Mouse (Mus musculus) limb, embryonic 10.5 days (tissue): ENCODE data around the gene Ank2. TPM values are rescaled to one million over a fixed set of nuclear protein-coding genes. Genes with fewer than 3 reads are reported as not detected.
"Not testable (repeated sequence)": the region's sequence is repeated elsewhere in the genome, so short reads cannot be mapped to it uniquely, and the experiment has no call there.

Experiments
- DNase-seq: peaks from one replicate; pipeline ENCODE4 v3.0.0-alpha.2; 2017; ENCODE audit warnings: low spot score
- H3K27ac ChIP-seq: fragments of 300-500 bp; sonication (generic); 2 replicates; pipeline ENCODE4 v1.5.1; 2016; ENCODE audit warnings: mild to moderate bottlenecking
- H3K27me3 ChIP-seq: fragments of 300-500 bp; sonication (generic); 2 replicates; pipeline ENCODE4 v1.6.1; 2016; ENCODE audit warnings: low read depth, mild to moderate bottlenecking; ENCODE audit not compliant: poor library complexity, severe bottlenecking
- H3K36me3 ChIP-seq: fragments of 300-500 bp; sonication (generic); 2 replicates; pipeline ENCODE4 v1.6.1; 2016; ENCODE audit warnings: mild to moderate bottlenecking, moderate library complexity
- H3K4me1 ChIP-seq: fragments of 300-500 bp; sonication (generic); 2 replicates; pipeline ENCODE4 v1.6.1; 2016
- H3K4me3 ChIP-seq: fragments of 300-500 bp; sonication (generic); 2 replicates; pipeline ENCODE4 v1.5.1; 2016; ENCODE audit warnings: mild to moderate bottlenecking, moderate library complexity
- H3K9me3 ChIP-seq: fragments of 300-500 bp; sonication (generic); replicated peaks from 2 replicates; pipeline ENCODE4 v1.6.1; 2016; ENCODE audit warnings: mild to moderate bottlenecking
- WGBS: fragments of 180-500 bp; shearing (Covaris S2); methylation state at CpG from one replicate; pipeline ENCODE4 v1.1.7; 2016; 5-methylcytosine and 5-hydroxymethylcytosine counted together
- polyA plus RNA-seq: library from polyadenylated mRNA; unstranded; fragments of >200 nt; fragmentation: Nextera tagmentation; extraction: Ambion mirVana; gene quantifications from 2 replicates; pipeline ENCODE4 v1.2.1, GENCODE M21; 2016

Gene Ank2
- polyA plus RNA-seq, 1 experiment from 2014 or later = 15.3 TPM

DNA sequence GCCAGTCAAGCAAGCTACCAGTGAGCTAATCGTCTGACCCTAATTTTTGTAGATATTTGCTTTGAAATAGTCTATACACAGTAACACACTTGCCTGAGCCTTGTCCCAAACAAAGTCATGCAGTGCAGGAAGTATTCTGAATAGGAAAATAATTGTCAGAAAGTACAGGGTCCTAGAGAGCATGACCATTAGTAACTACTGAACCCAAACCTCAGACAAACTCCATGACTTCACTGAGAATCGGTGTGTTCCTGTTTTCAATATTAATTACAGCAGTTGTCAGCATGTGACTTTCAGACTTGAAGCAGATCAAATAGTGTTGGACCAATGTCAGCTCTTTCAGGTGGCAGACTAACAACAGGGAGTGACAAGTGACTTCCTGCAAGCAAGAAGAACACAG is 14.5 kb upstream of the Ank2 start:
- H3K36me3 ChIP-seq = no peaks in the 10 kb centered on the region
- no peaks in the 10 kb centered on the region for H3K27me3 ChIP-seq
- no peaks in the 10 kb centered on the region for H3K9me3 ChIP-seq
- H3K27ac ChIP-seq = no peak overlapping the region
- H3K4me3 ChIP-seq = no peak overlapping the region
- no peak for DNase-seq
- H3K4me1 ChIP-seq = no peaks in the 10 kb centered on the region
- WGBS = 80% methylated on average over 2 of the region's 2 CpGs

DNA sequence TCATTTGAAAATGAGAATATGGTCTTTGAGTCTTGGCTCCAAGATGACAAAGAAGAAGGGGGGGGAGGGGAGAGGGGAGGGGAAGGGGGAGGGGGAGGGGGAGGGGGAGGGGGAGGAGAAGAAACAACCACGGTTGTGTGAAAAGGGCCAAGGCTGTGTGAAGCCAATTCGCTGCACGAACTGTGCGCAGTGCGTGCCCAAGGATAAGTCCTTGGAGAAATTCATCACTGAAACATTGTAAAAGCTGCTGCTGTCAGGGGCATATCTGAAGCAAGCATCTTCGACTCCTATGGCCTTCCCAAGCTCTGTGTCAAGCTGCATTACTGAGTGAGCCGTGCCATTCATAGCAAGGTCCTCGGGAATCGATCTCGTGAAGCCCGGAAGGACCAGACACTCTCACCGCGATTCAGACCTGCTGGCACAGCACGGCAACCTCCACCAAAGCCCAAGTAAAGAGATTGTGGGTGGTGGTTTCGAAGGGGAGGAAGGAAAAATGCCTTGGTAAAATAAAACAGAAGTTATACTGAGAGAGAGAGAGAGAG is 13.7 kb upstream of the Ank2 start:
- Histone ChIP-seq H3K36me3 (no peaks in the 10 kb centered on the region), H3K27me3 (no peaks in the 10 kb centered on the region), H3K4me3 (no peak overlapping the region), H3K27ac (no peak overlapping the region), H3K4me1 (no peaks in the 10 kb centered on the region), H3K9me3 (no peaks in the 10 kb centered on the region)
- 76% methylated on average over 15 of the region's 15 CpGs for WGBS
- no peak for DNase-seq

DNA sequence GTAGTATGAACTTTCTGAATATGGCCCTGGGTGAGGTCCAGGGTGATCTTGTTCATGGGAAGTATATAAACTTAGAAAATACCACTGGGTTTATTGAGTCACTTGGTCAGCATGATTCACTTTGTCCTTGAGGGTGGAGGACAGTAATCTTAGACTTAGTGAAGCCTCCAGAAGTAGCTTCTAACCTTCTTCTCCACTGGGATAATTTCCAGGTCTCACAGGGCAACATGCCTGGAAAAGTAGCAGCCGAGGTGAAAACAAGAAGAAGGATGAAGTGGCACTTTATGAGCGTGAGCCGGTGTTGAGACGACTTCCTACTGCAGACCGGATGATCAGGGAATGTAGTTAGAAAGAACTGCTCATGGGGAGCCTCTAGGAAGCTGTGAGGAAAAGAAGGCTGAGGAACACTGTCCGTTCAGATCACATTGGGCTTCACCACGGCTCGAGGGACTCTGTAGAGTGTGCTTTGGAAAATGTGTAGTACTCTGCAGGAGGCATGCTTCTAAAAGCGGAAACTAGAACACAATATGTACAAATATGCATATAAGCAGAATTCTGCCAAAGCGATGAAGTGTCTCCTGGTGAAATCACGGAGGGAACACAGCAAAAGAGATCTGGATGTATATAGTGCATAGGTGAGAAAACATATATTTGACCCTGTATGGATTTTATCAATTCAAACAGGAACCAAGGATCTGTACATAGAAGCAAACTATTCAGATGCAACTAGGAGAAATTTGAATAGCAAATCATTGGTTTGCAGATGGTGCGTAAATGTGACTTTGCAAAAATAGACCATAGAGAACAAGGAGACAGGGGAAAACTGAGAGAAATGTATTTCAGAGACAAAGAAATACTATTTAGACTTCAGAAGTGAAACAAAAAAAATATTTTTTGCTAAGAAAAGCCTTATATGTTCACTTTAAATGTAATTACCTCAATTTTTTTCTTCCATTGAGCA is 12.9 kb upstream of the Ank2 start:
- Histone ChIP-seq H3K9me3 (no peaks in the 10 kb centered on the region), H3K4me1 (no peaks in the 10 kb centered on the region), H3K36me3 (no peaks in the 10 kb centered on the region), H3K4me3 (no peak overlapping the region), H3K27ac (no peak overlapping the region), H3K27me3 (no peaks in the 10 kb centered on the region)
- no peak for DNase-seq
- WGBS = 84% methylated on average over 12 of the region's 12 CpGs

DNA sequence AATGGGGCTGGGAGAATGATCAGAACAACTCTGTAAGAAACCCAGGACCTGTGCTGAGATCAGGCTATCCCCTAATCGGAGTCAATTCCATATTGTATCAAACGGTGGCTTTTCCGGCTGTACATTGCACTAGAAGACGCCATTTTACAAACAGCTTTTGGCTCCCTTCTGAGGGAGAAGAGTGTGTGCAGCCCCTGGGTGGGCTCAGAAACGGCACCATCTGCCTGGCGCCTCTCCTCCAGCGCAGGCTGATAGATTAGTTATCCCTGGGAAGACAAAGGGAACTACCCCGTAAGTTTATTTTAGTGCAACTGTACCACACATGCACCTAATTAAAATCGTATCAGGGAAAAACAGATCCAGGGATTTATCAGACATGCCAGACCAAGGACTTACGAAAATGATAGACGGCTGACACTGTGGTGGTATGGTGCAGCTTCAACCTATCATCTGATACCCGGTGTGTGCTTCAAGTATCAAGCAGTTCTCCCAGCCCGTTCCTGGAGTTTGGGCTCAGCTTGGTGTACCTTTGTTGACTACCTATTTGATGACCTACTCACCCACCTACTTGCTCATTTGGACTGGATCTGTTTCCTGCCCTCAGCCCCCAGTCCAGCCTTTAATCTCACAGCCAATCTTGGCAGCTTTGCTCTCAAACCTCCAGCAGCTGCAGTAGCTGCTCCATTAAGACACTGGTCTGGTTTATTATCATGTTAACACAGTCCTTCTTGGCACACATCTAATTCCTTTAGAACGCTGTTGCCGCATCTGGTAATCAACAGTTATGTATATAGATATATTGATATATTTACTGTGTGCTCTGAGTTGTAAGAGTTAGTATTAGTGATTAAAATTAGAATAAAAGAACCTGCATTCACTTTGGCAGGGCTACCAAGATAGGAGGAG is 9.0 kb upstream of the Ank2 start:
- H3K4me1 ChIP-seq = no peaks in the 10 kb centered on the region
- no peaks in the 10 kb centered on the region for H3K27me3 ChIP-seq
- H3K36me3 ChIP-seq = no peaks in the 10 kb centered on the region
- H3K27ac ChIP-seq = no peak overlapping the region
- WGBS = 73% methylated on average over 15 of the region's 15 CpGs
- H3K4me3 ChIP-seq = no peak overlapping the region
- H3K9me3 ChIP-seq = no peaks in the 10 kb centered on the region
- no peak for DNase-seq

DNA sequence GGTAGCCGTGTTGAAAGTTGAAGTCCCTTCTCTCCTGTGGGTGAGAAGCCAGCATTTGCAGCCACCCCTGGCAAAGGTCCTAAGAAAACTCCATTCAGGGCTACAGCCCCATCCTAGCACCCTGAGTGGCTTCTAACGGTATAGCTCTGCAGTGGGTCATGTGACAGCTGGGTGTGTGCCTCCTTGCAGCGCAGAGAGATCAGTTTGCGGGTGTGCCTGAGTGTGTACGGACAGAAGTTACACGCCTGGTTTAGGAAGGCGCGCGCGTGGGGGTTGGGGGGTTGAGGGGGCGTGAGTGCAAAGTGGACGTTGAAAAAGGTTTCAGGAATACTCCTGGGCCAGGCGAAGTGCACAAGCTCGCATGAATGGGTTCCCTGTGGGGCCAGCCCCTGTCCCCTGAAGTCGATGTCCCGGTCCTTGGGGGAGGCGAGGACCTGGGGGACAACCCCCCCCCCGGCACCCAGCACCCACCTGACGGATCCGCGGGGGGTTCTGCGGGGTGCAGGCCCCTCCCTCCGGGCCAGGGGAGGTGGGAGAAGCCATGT is 881 bp downstream of the Ank2 start:
- Histone ChIP-seq H3K27me3 (peaks cover 43% of the 10 kb centered on the region), H3K36me3 (no peaks in the 10 kb centered on the region), H3K9me3 (no peaks in the 10 kb centered on the region), H3K27ac (peak overlapping the region; percentile 69), H3K4me3 (peak overlapping the region; percentile 65), H3K4me1 (peaks cover 14% of the 10 kb centered on the region)
- peak; percentile 51 for DNase-seq
- WGBS = under 1% methylated on average over 23 of the region's 23 CpGs

DNA sequence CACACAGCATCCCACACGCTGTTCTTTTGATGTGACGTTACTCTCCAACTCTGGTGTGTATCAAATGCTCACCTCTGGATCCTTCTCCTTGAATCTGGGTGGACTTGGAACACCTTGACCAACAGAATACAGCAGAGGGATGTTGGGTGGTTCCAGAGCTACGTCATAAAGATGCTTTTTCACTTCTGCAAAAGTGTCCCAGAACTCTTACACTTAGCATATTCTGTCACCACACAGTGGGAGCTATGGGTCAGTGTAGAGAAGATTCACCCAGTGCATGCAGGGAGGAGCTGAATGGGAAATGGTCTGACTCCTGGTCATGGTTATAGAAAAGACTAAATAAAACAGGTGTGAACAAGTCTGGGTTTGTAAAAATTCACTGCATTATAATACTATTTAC is 6.5 kb downstream of the Ank2 start:
- peaks cover 5% of the 10 kb centered on the region for H3K27me3 ChIP-seq
- H3K36me3 ChIP-seq = no peaks in the 10 kb centered on the region
- H3K4me3 ChIP-seq = no peak overlapping the region
- H3K27ac ChIP-seq = no peak overlapping the region
- WGBS = 84% methylated on average over 3 of the region's 3 CpGs
- DNase-seq = no peak
- H3K9me3 ChIP-seq = no peaks in the 10 kb centered on the region
- no peaks in the 10 kb centered on the region for H3K4me1 ChIP-seq

DNA sequence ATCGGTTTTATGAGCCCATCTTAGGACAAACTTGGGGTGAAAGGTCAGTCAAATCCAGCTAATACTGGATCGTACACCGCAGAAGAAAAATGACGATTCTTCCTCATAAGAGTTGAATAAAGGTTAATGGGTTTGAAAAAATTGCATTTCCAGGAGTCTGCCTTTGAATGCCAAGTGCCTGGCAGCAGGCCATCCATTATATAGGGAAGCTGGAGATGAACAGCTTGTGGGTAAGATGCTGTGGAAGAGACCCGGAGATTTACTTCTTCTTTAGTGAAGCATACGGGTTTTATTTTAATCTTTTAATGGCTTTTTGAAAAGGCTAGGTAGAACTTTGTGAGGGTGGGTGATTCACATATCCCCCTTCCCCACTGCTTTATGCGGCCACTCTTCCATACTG is 11.8 kb downstream of the Ank2 start:
- WGBS = 85% methylated on average over 7 of the region's 7 CpGs
- no peak overlapping the region for H3K4me3 ChIP-seq

DNA sequence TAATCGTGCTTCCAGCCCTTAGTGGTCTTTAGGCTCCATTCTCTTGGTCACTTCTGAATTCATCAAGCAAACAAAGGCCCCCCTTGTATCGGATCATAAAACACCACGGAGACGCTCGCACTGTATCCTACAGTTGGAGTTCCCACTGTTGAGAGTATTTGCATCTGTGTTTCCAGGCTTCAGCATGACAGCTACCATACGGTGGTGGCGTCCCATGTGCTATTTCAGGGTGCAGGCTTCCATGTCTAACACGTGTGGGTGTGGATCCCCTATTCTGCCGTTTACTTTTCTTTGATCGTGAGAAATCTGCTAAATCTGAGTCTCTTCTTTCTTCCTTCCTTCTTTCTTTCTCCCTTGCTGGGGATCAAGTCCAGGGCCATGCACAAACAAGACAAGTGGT is 14.0 kb downstream of the Ank2 start:
- Histone ChIP-seq H3K27me3 (no peaks in the 10 kb centered on the region), H3K27ac (no peak overlapping the region), H3K4me3 (no peak overlapping the region), H3K4me1 (no peaks in the 10 kb centered on the region), H3K36me3 (no peaks in the 10 kb centered on the region), H3K9me3 (no peaks in the 10 kb centered on the region)
- DNase-seq = no peak
- WGBS = 87% methylated on average over 10 of the region's 10 CpGs

More for the DNA sequence above, 11.8 kb downstream of the Ank2 start:
- H3K36me3 ChIP-seq = no peaks in the 10 kb centered on the region
- no peaks in the 10 kb centered on the region for H3K4me1 ChIP-seq
- no peak for DNase-seq
- H3K27me3 ChIP-seq = no peaks in the 10 kb centered on the region
- H3K9me3 ChIP-seq = no peaks in the 10 kb centered on the region
- H3K27ac ChIP-seq = no peak overlapping the region

DNA sequence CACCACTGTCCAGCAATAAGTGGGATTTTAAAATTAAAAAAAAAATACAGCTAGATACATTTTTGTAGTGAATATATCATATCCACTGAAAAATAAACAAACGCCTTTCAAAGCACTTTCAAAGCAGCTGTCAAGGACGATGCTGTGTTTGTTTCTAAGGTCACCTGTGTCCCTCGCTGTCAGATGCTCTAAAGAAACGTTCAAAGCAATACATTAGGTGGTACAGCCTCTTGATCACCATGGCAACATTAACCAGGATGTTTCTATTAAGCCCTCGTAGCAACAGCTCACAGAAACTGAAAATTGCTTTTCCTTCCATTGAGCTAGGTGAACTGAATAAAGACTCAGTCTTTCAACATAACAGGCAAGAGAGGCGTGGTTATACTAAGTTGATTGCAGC is 17.5 kb downstream of the Ank2 start:
- no peak for DNase-seq
- H3K4me1 ChIP-seq = no peaks in the 10 kb centered on the region
- H3K36me3 ChIP-seq = no peaks in the 10 kb centered on the region
- H3K4me3 ChIP-seq = no peak overlapping the region
- 79% methylated on average over 6 of the region's 6 CpGs for WGBS
- no peak overlapping the region for H3K27ac ChIP-seq
- H3K9me3 ChIP-seq = no peaks in the 10 kb centered on the region
- no peaks in the 10 kb centered on the region for H3K27me3 ChIP-seq

DNA sequence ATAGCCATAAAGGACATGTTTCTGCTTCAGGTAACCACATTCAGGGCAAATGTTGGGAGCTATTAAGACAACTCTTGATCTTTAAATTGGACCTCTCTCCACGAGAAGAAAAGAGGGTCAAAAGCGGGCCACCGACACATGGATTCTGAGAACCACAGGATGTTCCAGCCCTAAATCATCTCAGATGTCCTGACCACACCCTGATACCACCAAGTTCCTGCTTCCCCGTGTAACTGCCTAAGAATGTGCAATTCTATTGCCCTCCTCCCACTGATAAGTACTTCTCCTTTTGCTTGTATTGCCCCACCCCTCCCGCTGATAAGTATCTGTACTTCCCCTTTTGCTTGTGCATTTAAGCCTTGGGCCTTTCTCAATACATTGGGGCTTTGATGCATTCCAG is 18.8 kb downstream of the Ank2 start:
- not testable (repeated sequence) for H3K27me3 ChIP-seq, H3K4me3 ChIP-seq, H3K9me3 ChIP-seq, H3K4me1 ChIP-seq, H3K36me3 ChIP-seq, H3K27ac ChIP-seq, DNase-seq
- WGBS = 82% methylated on average over 5 of the region's 5 CpGs

DNA sequence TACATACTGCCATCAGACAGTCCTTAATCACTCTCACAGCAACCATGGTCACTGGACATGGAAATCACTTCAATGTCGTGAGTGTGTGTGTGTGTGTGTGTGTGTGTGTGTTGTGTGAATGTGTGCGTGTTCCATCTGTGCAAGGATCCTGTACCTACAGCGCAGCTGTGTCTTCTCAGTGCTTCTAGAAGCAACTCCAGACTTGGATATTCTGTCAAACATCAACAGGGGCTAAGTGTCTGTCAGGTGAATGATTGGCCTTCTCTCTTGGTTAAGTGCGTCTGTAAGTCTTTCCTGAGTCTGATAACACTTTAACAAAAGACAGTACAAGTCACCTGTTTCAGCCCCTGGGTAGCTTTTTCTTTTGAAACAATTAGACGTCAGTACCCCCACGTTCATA is 25.0 kb downstream of the Ank2 start:
- Histone ChIP-seq H3K27ac (no peak overlapping the region), H3K4me1 (no peaks in the 10 kb centered on the region), H3K36me3 (no peaks in the 10 kb centered on the region), H3K27me3 (no peaks in the 10 kb centered on the region), H3K4me3 (no peak overlapping the region), H3K9me3 (no peaks in the 10 kb centered on the region)
- DNase-seq = no peak
- WGBS = 82% methylated on average over 6 of the region's 6 CpGs

DNA sequence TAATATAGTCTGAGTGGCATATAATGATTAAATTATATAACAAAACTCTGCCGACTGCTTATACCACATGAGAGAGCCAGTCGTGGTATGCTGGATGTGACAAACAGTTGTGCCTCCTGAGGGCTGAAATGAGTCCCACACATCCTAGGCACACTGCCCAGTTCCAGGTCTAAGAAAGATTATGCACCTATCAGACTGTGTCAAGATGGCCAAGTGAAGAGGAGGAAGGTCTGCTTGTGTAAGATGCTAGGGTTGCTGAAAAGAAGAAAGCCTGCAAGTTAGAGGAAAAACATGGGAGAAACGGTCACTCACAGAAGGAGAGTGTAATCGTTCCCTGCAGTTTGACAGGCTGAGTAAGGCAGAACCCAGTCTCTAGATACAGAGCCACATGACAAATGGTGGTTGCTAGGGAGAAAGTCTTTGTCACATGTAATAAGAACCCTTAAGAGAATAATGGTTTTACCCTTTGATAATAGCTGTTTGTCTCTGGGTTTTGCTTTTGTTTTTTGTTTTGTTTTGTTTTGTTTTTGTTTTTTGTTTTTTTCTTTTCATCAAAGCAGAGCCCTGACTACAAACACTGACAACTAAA is 29.9 kb downstream of the Ank2 start:
- no peak overlapping the region for H3K27ac ChIP-seq
- no peak for DNase-seq
- H3K27me3 ChIP-seq = 0 out of 2 replicates have a peak, but pooled peaks cover under 1% of the 10 kb centered on the region
- no peak overlapping the region for H3K4me3 ChIP-seq
- H3K9me3 ChIP-seq = no peaks in the 10 kb centered on the region
- no peaks in the 10 kb centered on the region for H3K36me3 ChIP-seq
- 73% methylated on average over 4 of the region's 4 CpGs for WGBS
- H3K4me1 ChIP-seq = no peaks in the 10 kb centered on the region
